Mouse (Mus musculus): ENCODE data around the gene Cul3. TPM values are rescaled to one million over a fixed set of nuclear protein-coding genes. Genes with fewer than 3 reads are reported as not detected.

Gene Cul3
- polyA plus RNA-seq, 1 experiment = 116 TPM

DNA sequence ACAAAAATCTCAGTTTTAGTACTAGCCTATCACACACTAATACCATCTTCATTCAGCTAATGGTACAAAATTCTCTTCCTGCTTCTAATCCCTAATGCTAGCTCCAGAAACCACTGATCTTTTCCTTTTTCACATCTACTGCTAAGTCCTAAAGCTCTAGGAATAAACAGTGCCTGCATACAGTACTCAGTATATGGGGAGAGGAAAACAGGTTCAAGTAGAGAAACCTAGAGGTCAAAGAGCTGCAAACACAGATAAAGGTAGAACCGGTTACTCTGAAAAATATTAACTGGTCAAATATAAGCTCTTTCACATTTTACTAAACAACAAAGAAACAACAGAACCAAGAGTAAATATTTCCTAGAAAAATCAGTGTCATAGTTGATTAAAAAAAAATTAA lies 1.9 kb downstream of the Cul3 start:
- Histone ChIP-seq H3K4me1 (ENCODE audit: control insufficient read depth, insufficient read depth, insufficient read length, low read length) (peaks cover 8% of the 10 kb centered on the region), H3K27ac (replicated peaks; ENCODE audit: low read depth, low read length) (no peak overlapping the region), H3K4me3 (ENCODE audit: insufficient read depth, low read depth, low read length) (no peak overlapping the region)

GRCm38 (mm10) chr1:80335726-80336368 lies 4.4 kb downstream of the Cul3 start:
- Histone ChIP-seq H3K27ac (replicated peaks; ENCODE audit: low read depth, low read length) (no peak overlapping the region), H3K4me1 (ENCODE audit: control insufficient read depth, insufficient read depth, insufficient read length, low read length) (peaks cover 14% of the 10 kb centered on the region), H3K4me3 (ENCODE audit: insufficient read depth, low read depth, low read length) (no peak overlapping the region)

- Histone ChIP-seq H3K4me1 (ENCODE audit: control insufficient read depth, insufficient read depth, insufficient read length, low read length) (peaks cover 17% of the 10 kb centered on the region), H3K27ac (replicated peaks; ENCODE audit: low read depth, low read length) (no peak overlapping the region), H3K4me3 (ENCODE audit: insufficient read depth, low read depth, low read length) (no peak overlapping the region)
These were observed 5.2 kb downstream of the Cul3 start for GRCm38 (mm10) chr1:80335118-80335517.

GRCm38 (mm10) chr1:80330970-80331369 lies 9.3 kb downstream of the Cul3 start:
- Histone ChIP-seq H3K4me1 (ENCODE audit: control insufficient read depth, insufficient read depth, insufficient read length, low read length) (peaks cover 13% of the 10 kb centered on the region), H3K4me3 (ENCODE audit: insufficient read depth, low read depth, low read length) (no peak overlapping the region), H3K27ac (replicated peaks; ENCODE audit: low read depth, low read length) (no peak overlapping the region)

GRCm38 (mm10) chr1:80325761-80326160 lies 14.5 kb downstream of the Cul3 start:
- no peak overlapping the region for H3K4me3 ChIP-seq (ENCODE audit: insufficient read depth, low read depth, low read length)
- H3K27ac ChIP-seq (replicated peaks; ENCODE audit: low read depth, low read length) = no peak overlapping the region
- peaks cover 2% of the 10 kb centered on the region; the same call in 1 of the 2 replicates for H3K4me1 ChIP-seq (ENCODE audit: control insufficient read depth, insufficient read depth, insufficient read length, low read length)

DNA sequence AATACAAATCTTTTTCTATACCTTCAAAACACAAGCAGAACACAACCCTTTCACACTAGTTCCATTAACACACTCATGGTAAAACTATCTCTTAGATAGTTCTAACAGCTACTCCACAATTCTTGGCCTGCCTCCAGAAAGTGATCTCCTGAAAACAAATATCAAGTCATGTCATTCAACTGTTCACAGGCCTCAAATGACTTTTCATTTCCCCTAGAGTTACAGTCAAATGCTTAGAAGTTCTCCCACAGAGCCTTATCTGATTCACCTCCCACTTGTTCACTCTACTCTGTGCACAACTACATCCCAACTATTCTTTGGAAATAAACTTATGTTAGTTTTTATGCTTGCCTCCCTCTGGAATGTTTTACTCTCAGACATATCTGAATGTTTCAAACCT lies 15.9 kb downstream of the Cul3 start:
- H3K4me1 ChIP-seq (ENCODE audit: control insufficient read depth, insufficient read depth, insufficient read length, low read length) = no peaks in the 10 kb centered on the region; the same call in 1 of the 2 replicates
- no peak overlapping the region for H3K27ac ChIP-seq (replicated peaks; ENCODE audit: low read depth, low read length)
- no peak overlapping the region for H3K4me3 ChIP-seq (ENCODE audit: insufficient read depth, low read depth, low read length)

DNA sequence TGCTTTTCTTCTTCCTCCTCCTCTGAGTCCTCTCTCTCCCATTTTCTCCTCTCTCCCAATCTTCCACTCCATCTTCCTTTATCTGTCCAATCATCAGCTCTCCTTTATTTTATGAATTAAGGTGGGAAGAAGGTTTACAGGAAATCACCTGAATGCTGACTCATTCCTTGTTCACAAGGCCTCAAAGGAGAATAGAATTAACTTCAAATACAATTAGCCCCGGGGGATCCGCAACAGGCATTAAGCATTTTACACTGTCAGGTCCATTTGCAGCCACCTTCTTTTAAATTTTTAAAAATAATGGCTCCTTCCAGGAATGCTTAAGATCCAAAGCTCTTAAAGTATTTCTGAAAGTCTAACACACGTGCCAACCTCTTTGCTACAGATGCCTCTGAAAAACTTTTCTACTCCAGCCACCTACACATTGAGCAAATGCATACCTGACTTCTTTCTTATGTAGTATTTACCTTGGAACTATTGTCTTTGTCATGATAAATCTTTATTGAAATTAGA lies 24.7 kb downstream of the Cul3 start:
- H3K4me3 ChIP-seq (ENCODE audit: insufficient read depth, low read depth, low read length) = no peak overlapping the region
- H3K4me1 ChIP-seq (ENCODE audit: control insufficient read depth, insufficient read depth, insufficient read length, low read length) = peaks cover 2% of the 10 kb centered on the region; the same call in 1 of the 2 replicates
- no peak overlapping the region for H3K27ac ChIP-seq (replicated peaks; ENCODE audit: low read depth, low read length)

DNA sequence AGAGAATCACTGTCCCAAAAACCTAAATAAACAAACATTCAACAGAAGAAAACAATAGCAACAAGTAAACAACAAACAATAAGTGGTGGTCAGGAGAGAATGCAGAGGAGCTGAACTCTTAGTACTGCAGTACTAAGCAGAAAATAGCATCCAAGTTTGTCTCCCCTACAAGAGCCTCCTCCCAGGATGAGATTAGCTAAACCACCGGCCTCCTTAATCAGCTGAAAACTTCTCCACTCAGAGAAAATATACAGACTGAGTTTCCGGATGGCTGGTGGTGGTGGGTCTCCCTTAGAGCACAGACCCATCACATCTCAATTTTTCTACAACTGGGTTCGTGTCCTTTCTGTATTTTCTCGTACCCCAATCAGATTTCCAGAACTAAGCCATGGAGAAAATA lies 47.0 kb downstream of the Cul3 start:
- no peak overlapping the region for H3K27ac ChIP-seq (replicated peaks; ENCODE audit: low read depth, low read length)
- 0 out of 2 replicates have a peak, but pooled peaks cover 6% of the 10 kb centered on the region for H3K4me1 ChIP-seq (ENCODE audit: control insufficient read depth, insufficient read depth, insufficient read length, low read length)
- no peak overlapping the region for H3K4me3 ChIP-seq (ENCODE audit: insufficient read depth, low read depth, low read length)

GRCm38 (mm10) chr1:80278731-80279130 lies 61.5 kb downstream of the Cul3 start:
- no peaks in the 10 kb centered on the region for H3K4me1 ChIP-seq (ENCODE audit: control insufficient read depth, insufficient read depth, insufficient read length, low read length)

GRCm38 (mm10) chr1:80260443-80260842 lies 79.8 kb downstream of the Cul3 start:
- H3K4me1 ChIP-seq (ENCODE audit: control insufficient read depth, insufficient read depth, insufficient read length, low read length) = no peaks in the 10 kb centered on the region
- H3K4me3 ChIP-seq (ENCODE audit: insufficient read depth, low read depth, low read length) = no peak overlapping the region
- no peak overlapping the region for H3K27ac ChIP-seq (replicated peaks; ENCODE audit: low read depth, low read length)

More at GRCm38 (mm10) chr1:80278731-80279130, 61.5 kb downstream of the Cul3 start:
- no peak overlapping the region for H3K27ac ChIP-seq (replicated peaks; ENCODE audit: low read depth, low read length)
- H3K4me3 ChIP-seq (ENCODE audit: insufficient read depth, low read depth, low read length) = no peak overlapping the region

GRCm38 (mm10) chr1:80258632-80259031 lies 81.6 kb downstream of the Cul3 start:
- Histone ChIP-seq H3K27ac (replicated peaks; ENCODE audit: low read depth, low read length) (no peak overlapping the region), H3K4me1 (ENCODE audit: control insufficient read depth, insufficient read depth, insufficient read length, low read length) (no peaks in the 10 kb centered on the region), H3K4me3 (ENCODE audit: insufficient read depth, low read depth, low read length) (no peak overlapping the region)

- Histone ChIP-seq H3K27ac (replicated peaks; ENCODE audit: low read depth, low read length) (no peak overlapping the region), H3K4me3 (ENCODE audit: insufficient read depth, low read depth, low read length) (no peak overlapping the region), H3K4me1 (ENCODE audit: control insufficient read depth, insufficient read depth, insufficient read length, low read length) (no peaks in the 10 kb centered on the region)
These were observed 87.0 kb downstream of the Cul3 start for GRCm38 (mm10) chr1:80253309-80253708.

DNA sequence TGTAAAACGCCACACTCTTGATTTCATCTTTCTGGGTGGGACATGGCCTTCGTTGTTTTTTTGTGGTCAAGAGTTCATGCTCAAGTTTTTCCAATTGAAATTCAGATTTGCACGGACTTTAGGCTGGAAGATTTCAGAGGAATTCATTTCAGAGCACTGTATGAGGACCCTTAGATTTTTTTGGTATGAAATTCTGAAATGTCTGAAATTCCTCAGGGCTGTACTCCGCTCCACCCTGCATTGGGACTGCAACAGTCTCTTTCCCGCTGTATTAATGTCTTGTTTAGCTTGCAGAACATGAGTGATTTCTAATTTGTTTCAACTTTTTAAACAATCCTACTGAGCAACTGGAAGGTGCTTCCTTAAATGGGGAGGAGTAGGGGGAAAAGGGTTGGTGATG lies 90.0 kb downstream of the Cul3 start:
- no peak overlapping the region for H3K27ac ChIP-seq (replicated peaks; ENCODE audit: low read depth, low read length)
- H3K4me1 ChIP-seq (ENCODE audit: control insufficient read depth, insufficient read depth, insufficient read length, low read length) = no peaks in the 10 kb centered on the region
- no peak overlapping the region for H3K4me3 ChIP-seq (ENCODE audit: insufficient read depth, low read depth, low read length)

DNA sequence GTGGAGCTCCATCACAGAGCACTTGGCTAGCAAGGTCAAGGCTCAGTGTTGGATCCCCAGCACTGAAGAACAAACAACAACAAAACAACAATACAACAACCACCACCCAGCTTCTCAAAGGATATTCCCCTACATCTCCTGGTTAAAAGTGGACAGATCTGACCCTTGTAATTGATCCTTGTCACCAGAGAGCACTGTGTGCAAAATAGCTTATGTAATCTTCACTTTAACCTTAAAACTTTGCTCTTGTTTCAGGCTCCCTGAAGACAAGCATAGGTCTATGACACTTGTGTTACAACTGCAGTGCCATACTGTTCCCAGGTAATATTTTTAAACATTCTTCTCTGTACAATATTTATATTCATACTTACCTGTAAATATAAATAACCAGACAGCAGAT lies 93.1 kb downstream of the Cul3 start:
- H3K4me3 ChIP-seq (ENCODE audit: insufficient read depth, low read depth, low read length) = no peak overlapping the region
- H3K27ac ChIP-seq (replicated peaks; ENCODE audit: low read depth, low read length) = no peak overlapping the region
- H3K4me1 ChIP-seq (ENCODE audit: control insufficient read depth, insufficient read depth, insufficient read length, low read length) = no peaks in the 10 kb centered on the region

DNA sequence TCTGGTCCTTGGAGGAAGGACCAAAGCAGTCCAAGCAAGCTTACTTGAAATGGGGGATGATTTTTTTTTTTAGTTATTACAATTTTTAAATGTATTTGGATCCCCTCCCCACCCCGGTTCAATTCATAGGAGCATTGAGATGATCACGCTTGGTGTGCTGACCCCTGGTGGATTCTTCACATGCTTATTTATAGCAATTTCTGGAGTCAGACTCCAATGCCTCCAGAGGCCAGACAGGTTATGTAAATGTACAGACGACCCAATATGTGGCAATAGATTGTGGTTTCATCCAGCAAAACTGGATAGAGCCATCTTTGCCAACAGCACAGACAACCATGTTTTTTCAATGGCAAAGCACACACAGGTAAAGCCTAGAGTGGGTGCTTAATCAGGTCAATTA lies 96.2 kb downstream of the Cul3 start:
- Histone ChIP-seq H3K4me1 (ENCODE audit: control insufficient read depth, insufficient read depth, insufficient read length, low read length) (no peaks in the 10 kb centered on the region), H3K27ac (replicated peaks; ENCODE audit: low read depth, low read length) (no peak overlapping the region), H3K4me3 (ENCODE audit: insufficient read depth, low read depth, low read length) (no peak overlapping the region)

GRCm38 (mm10) chr1:80241579-80241978 lies 98.7 kb downstream of the Cul3 start:
- H3K4me1 ChIP-seq (ENCODE audit: control insufficient read depth, insufficient read depth, insufficient read length, low read length) = no peaks in the 10 kb centered on the region
- H3K4me3 ChIP-seq (ENCODE audit: insufficient read depth, low read depth, low read length) = no peak overlapping the region
- no peak overlapping the region for H3K27ac ChIP-seq (replicated peaks; ENCODE audit: low read depth, low read length)
